26 mouse cellular contexts compared by ENCODE assay signal in the genomic region with DNA sequence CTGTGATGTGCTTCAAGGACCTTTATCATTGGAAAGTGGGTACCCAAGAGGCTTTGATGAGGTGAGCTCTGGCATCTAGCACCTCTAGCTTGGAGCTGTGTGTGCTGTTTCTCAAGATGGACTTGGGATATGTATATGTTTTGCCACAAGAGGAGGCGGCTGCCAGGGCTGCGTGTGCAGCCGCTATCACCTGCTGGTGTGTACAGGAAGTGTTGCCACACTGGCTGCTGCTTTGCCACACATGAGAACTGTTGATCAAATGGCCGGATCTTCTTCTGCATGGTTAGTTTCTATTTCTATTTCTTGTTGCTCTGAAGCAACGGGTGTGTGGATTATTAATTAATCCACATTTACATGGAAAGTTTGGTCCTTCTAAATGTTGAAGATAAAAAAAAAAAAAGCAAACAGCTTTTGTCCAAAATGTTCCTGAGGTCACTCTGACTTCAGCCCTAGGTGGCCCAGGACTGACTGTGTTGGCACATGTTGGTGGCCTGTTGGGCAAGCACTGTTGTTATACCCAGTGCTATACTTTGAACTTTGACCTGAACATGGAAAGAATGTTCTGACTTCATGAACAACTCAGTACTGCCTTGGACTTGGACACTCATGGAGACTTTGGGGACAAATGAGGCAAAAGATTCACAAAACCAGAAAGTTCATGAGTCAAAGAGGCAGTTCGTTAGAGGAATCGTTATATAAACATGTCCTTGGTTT. TPM values are rescaled to one million over a fixed set of nuclear protein-coding genes. Genes with fewer than 3 reads are reported as not detected.
DNase-seq lines count a peak whose midpoint lies in the region; ATAC-seq and TF ChIP-seq lines count a peak whose summit lies in the region.
"Had no signal": no experiment of that assay in that cellular context is flagged by ENCODE, and none has a peak within 500 bp of the region (broad histone marks: within the 10 kb centered on the region; RNA-seq: fewer than 3 reads in every experiment).

No protein-coding gene starts in this region.

- ATAC-seq in liver, embryonic 14.5 days (ENCODE audit: insufficient read depth), result no peak
- no peak for ATAC-seq in liver, embryonic 11.5 days (replicated peaks; ENCODE audit: low FRiP score)
- ATAC-seq: forebrain, embryonic 15.5 days had no signal

- DNase-seq in kidney, adult 2 months, result peak; percentile 92
- no peak for DNase-seq in kidney, postnatal 10 days
- DNase-seq in liver, embryonic 14.5 days (ENCODE audit: low read depth in 3 of 3, low spot score in 3 of 3), result no peak
- no peak for DNase-seq in liver, embryonic 11.5 days (ENCODE audit: low spot score)
- DNase-seq in kidney, postnatal 36 days, result peak; percentile 63 to 88
- no peak for DNase-seq in lung, adult 18-20 months
- DNase-seq in gastrocnemius, adult 18-20 months (ENCODE audit: low spot score), result no peak
- DNase-seq: adrenal gland, postnatal 14 days; B cell, adult 2 months; cerebellum, adult 9-10 months; gastrocnemius, postnatal 10 days; heart, adult 11 months; lung, postnatal 10 days; spleen, adult 18-20 months had no signal

- TF ChIP-seq EP300 in liver, embryonic 14.5 days (IDR thresholded peaks at IDR 0.05; ENCODE audit: low read depth), result no peak

- no peaks in the 10 kb centered on the region for H3K36me3 ChIP-seq in kidney, adult 2 months (ENCODE audit: control insufficient read depth, insufficient read depth, low read length)
- no peaks in the 10 kb centered on the region for H3K36me3 ChIP-seq in liver, embryonic 14.5 days (replicated peaks; ENCODE audit: control insufficient read depth, insufficient read depth, low read depth)
- H3K36me3 ChIP-seq in liver, embryonic 11.5 days (ENCODE audit: control insufficient read depth, insufficient read depth, low read length), result no peaks in the 10 kb centered on the region
- H3K36me3 ChIP-seq: forebrain, embryonic 15.5 days; hindbrain, embryonic 15.5 days; limb, embryonic 12.5 days; midbrain, embryonic 12.5 days had no signal

- H3K27ac ChIP-seq in kidney, adult 2 months (ENCODE audit: insufficient read depth, low read depth, low read length), result peak overlapping the region; percentile 99
- no peak overlapping the region for H3K27ac ChIP-seq in liver, embryonic 14.5 days
- no peak overlapping the region for H3K27ac ChIP-seq in liver, embryonic 11.5 days (ENCODE audit: low read depth, low read length)
- H3K27ac ChIP-seq: forebrain, embryonic 15.5 days; hindbrain, embryonic 15.5 days; limb, embryonic 12.5 days; midbrain, embryonic 12.5 days had no signal

- H3K4me2 ChIP-seq in liver, embryonic 14.5 days (ENCODE audit: low read depth), result no peak overlapping the region
- H3K4me2 ChIP-seq in liver, embryonic 11.5 days, result no peak overlapping the region
- H3K4me2 ChIP-seq: forebrain, embryonic 15.5 days; heart, embryonic 11.5 days; hindbrain, embryonic 15.5 days; limb, embryonic 12.5 days; midbrain, embryonic 12.5 days had no signal

- TF ChIP-seq POLR2A in kidney, adult 2 months (IDR thresholded peaks at IDR 0.05; ENCODE audit: low read depth, low read length), result no peak

- peaks cover 15% of the 10 kb centered on the region for H3K4me1 ChIP-seq in kidney, adult 2 months (ENCODE audit: control insufficient read depth, insufficient read depth, low read length)
- peaks cover 5 to 15% of the 10 kb centered on the region in 2 experiments for H3K4me1 ChIP-seq in liver, embryonic 14.5 days (replicated peaks; ENCODE audit: control insufficient read depth in 2 of 2, insufficient read depth in 2 of 2, low read length in 1 of 2)
- 0 out of 2 replicates have a peak, but pooled peaks cover 2% of the 10 kb centered on the region for H3K4me1 ChIP-seq in liver, embryonic 11.5 days (replicated peaks; ENCODE audit: control insufficient read depth, insufficient read depth, low read length)
- H3K4me1 ChIP-seq: forebrain, embryonic 15.5 days; hindbrain, embryonic 15.5 days; limb, embryonic 12.5 days; midbrain, embryonic 12.5 days had no signal

- WGBS in kidney, adult 2 months, result 52% methylated on average over 7 of the region's 7 CpGs
- 64% methylated on average over 7 of the region's 7 CpGs for WGBS in liver, embryonic 14.5 days (ENCODE audit: insufficient replicate concordance)
- 80% methylated on average over 7 of the region's 7 CpGs for WGBS in liver, embryonic 11.5 days

- TF ChIP-seq CTCF in kidney, adult 2 months (conservative IDR thresholded peaks at IDR 0.05; ENCODE audit: insufficient read depth, insufficient read length, low read depth, low read length), result no peak
- peak; percentile 26; the same call in 1 of the 2 replicates for TF ChIP-seq CTCF in liver, embryonic 14.5 days (IDR thresholded peaks at IDR 0.05; ENCODE audit: low read depth)

- no peaks in the 10 kb centered on the region for H3K9me3 ChIP-seq in liver, embryonic 14.5 days (ENCODE audit: control insufficient read depth, low read length)
- H3K9me3 ChIP-seq in liver, embryonic 11.5 days (ENCODE audit: control insufficient read depth, low read length), result no peaks in the 10 kb centered on the region
- H3K9me3 ChIP-seq: forebrain, embryonic 15.5 days; hindbrain, embryonic 15.5 days; midbrain, embryonic 12.5 days had no signal

- H3K27me3 ChIP-seq in kidney, adult 2 months (replicated peaks; ENCODE audit: control insufficient read depth, insufficient read depth, low read length), result no peaks in the 10 kb centered on the region
- H3K27me3 ChIP-seq in liver, embryonic 14.5 days (ENCODE audit: control insufficient read depth, insufficient read depth, low read length), result no peaks in the 10 kb centered on the region
- no peaks in the 10 kb centered on the region; the same call in 1 of the 2 replicates for H3K27me3 ChIP-seq in liver, embryonic 11.5 days (replicated peaks; ENCODE audit: control insufficient read depth, insufficient read depth, low read length)
- H3K27me3 ChIP-seq: forebrain, embryonic 15.5 days; hindbrain, embryonic 15.5 days; midbrain, embryonic 12.5 days had no signal

- no peak overlapping the region for H3K4me3 ChIP-seq in kidney, adult 2 months (ENCODE audit: insufficient read depth, low read depth, low read length)
- H3K4me3 ChIP-seq in liver, embryonic 14.5 days (ENCODE audit: insufficient read depth in 1 of 2, low read depth in 2 of 2, low read length in 2 of 2), result no peak overlapping the region
- no peak overlapping the region for H3K4me3 ChIP-seq in liver, embryonic 11.5 days (ENCODE audit: low read depth, low read length)
- H3K4me3 ChIP-seq: forebrain, embryonic 15.5 days; hindbrain, embryonic 15.5 days; limb, embryonic 12.5 days; midbrain, embryonic 12.5 days had no signal

- no peak overlapping the region for H3K9ac ChIP-seq in liver, embryonic 14.5 days (replicated peaks)
- H3K9ac ChIP-seq in liver, embryonic 11.5 days (ENCODE audit: low read depth, low read length), result no peak overlapping the region
- H3K9ac ChIP-seq: forebrain, embryonic 15.5 days; hindbrain, embryonic 15.5 days; limb, embryonic 12.5 days; midbrain, embryonic 12.5 days had no signal

RNA-seq across cellular contexts. Expression of gene Ctcfl, which starts 4.9 kb away (rescaled TPM):
- polyA plus RNA-seq in kidney, adult 2 months (2012; rRNA removed), result 0.03 TPM in 2 replicates
- 0.01 and 0.02 TPM in 2 replicates for polyA plus RNA-seq in liver, embryonic 14.5 days (2012; rRNA removed)
- not detected in 2 replicates for polyA plus RNA-seq in liver, embryonic 14.5 days (2014; fragmentation: Nextera tagmentation; extraction: Ambion mirVana)
- polyA plus RNA-seq in liver, embryonic 11.5 days (2014; fragmentation: Nextera tagmentation; extraction: Ambion mirVana), result 0.07 TPM in 1 of 2 replicates, not detected in the other
- total RNA-seq in gastrocnemius, adult 18-20 months (2021), result under 1 TPM; 0.07 to 0.19 TPM
- total RNA-seq: gastrocnemius, postnatal 10 days; hematopoietic stem cell, adult 5-6 weeks; layer of hippocampus, adult 8-10 months; left cerebral cortex, postnatal 14 days; MEL; monocyte, adult 5-6 weeks; neutrophil, adult 5-6 weeks had no signal
- polyA plus RNA-seq: midbrain, embryonic 12.5 days; urinary bladder, adult 2 months had no signal

RNA-seq across cellular contexts. Expression of gene Pck1, which starts 28.7 kb away (rescaled TPM):
- 648 and 871 TPM in 2 replicates for polyA plus RNA-seq in kidney, adult 2 months (2012; rRNA removed)
- 0.15 and 0.16 TPM in 2 replicates for polyA plus RNA-seq in liver, embryonic 14.5 days (2012; rRNA removed)
- 0.13 and 0.18 TPM in 2 replicates for polyA plus RNA-seq in liver, embryonic 14.5 days (2014; fragmentation: Nextera tagmentation; extraction: Ambion mirVana)
- 0.17 and 0.23 TPM in 2 replicates for polyA plus RNA-seq in liver, embryonic 11.5 days (2014; fragmentation: Nextera tagmentation; extraction: Ambion mirVana)
- 10 to 100 TPM in 1 of 2 experiments, 1 to 10 TPM in 1; 5.7 to 10.8 TPM for total RNA-seq in gastrocnemius, adult 18-20 months (2021)
- total RNA-seq: hematopoietic stem cell, adult 5-6 weeks; left cerebral cortex, postnatal 14 days; MEL; monocyte, adult 5-6 weeks; neutrophil, adult 5-6 weeks had no signal
- polyA plus RNA-seq: forebrain, embryonic 15.5 days; heart, embryonic 11.5 days; hindbrain, embryonic 15.5 days; midbrain, embryonic 12.5 days had no signal

Comparison
In these comparisons a context has a peak if more than half of its experiments do, and no peak if none do; other contexts are left out.
1. DNase-seq: peak in kidney, adult 2 months (single experiment) and kidney, postnatal 36 days (2 of 2); none in kidney, postnatal 10 days (single experiment), liver, embryonic 14.5 days (0 of 3), liver, embryonic 11.5 days (single experiment), lung, adult 18-20 months (0 of 2) and gastrocnemius, adult 18-20 months (single experiment).
2. RNA of gene Pck1, which starts 28.7 kb away (polyA plus RNA-seq): 648 to 871 TPM in kidney, adult 2 months; 0.17 to 0.23 TPM in liver, embryonic 11.5 days and 0.13 to 0.18 TPM in liver, embryonic 14.5 days; every median in the first group is over 100 times any median in the second.